Mouse (Mus musculus): ENCODE measurements around the gene Haghl.

Haghl gene

DNA sequence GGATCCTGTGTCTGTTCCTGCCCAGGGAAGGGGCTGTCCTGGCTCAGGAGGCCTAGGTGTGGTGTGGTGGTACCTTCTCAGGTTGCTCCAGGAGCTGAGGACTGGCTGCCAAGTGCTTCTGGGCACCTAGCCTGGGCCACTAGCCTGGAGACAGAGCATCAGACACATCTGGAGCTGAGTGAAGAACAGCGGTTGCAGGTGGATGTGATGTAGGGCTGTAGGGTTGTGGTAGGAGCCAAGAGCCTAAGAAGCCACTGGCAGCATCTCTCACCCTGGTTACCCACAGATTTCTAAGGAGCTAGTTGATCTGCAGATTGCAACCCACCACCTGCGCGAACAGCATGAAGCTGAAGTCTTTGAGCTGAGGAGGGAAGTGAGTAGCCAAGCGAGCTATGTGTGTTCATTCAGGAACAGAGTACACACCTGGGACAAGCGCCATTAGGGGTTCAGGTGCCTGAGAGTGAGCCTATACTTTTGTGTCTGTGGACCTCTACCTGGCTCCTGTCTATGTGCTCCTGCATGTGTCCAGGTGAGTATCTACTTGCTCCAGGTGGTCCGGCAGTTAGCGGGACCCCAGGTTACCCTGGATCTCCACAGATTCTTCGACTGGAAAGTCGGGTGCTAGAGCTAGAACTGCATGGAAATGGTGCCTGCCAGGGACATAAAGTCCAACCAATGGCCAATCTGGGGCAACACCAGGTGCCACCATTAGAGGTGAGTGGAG is 1.5 kb upstream of the Haghl start:
- DNase-seq (ENCODE audit: low spot score in 2 of 2) = no peak

DNA sequence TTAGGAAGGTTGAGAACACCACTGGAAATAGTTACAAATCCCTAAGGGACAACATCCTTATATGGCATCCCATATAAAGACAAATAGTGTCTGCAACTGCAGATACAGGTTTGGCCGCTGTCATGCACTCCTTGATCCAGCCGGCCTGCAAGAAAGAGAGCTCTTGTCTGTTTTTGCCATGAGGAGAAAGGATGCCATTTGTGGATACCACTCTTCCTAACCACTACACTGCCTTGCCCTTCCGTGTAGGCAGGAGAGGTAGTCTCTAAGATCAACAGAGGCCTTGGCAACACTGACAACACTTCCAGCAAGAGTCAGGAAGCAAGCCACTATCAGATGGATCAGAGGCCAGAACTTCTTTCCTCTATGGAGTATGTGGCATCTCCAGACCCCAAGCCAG is 807 bp upstream of the Haghl start, which contains the start of gene Ccdc78:
TSS of gene Ccdc78 (plus strand) at position 301 of the 400 bp plus-strand sequence.
- DNase-seq (ENCODE audit: low spot score in 2 of 2) = no peak

DNA sequence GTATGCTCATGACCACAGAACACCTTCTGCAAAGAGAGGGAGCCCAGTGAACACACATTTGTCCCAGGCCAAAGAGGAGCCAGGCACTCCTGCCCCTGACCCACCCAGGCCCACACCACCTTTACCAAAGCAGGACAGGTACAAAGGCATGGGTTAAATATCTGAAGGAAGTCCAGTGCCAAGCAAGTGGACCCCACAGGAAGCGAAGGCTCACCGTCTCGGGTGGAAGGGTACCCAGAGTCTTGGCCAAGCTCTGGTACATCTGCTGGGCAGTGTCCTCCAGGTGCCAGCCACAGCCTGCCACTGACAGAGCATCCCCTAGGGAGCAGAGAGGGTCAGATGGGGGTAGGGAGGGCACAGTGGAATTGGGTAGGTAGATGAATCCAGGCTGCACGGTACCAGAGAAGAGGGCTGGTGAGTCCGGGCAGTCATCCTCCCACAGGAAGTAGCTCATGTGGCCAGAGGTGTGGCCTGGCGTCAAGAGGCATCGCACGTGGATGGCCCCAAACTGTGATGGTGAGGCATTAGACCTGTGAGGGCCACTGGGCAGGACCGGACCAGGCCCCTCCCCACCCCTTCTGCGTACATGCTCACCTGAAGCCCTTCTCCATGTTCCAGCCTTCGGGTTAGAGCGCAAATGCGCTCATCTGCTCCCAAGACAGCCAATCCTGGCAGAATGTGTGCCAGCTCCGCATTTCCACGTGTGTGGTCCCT is 1.5 kb downstream of the Haghl start:
- DNase-seq (ENCODE audit: low spot score in 2 of 2) = no peak

DNA sequence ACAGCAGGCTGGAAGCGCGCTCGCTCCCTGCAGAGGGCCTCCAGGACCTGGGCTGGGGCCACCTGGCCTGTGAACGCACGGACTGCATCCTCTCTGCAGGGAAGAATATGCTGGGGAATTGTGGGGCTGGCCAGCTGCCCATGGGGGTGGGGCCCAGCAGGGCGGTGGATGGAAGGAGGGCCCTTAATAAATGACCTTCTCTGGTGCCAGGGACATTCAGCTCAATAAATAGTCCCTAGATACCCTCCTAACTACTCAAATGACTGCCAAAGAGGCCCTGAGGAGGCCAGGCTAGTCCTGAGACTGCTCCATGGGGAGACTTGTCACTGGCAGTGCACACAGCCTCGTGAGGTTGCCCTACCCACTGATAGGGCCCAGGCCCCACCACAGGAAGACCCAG is 2.4 kb downstream of the Haghl start:
- DNase-seq (ENCODE audit: low spot score in 2 of 2) = no peak

DNA sequence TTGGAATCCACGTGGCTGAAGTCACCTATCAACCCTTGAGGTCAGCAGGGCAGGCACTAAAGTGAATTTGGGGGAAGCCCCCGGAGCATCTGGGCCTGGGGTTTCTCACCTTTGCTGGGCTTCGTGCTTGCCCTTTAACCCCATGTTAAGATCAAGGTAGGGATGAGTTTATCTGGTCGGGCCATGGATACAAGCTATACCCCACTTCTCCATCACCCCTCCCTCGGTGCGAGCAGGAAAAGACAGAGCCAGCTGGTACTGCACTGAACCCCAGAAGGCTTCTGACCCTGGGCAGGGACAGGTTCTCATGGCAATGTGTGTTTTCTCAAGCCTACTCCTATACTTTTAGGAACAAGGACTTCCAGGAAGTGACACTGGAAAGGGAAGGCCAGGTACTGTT is 4.1 kb downstream of the Haghl start:
- DNase-seq (ENCODE audit: low spot score in 2 of 2) = no peak

DNA sequence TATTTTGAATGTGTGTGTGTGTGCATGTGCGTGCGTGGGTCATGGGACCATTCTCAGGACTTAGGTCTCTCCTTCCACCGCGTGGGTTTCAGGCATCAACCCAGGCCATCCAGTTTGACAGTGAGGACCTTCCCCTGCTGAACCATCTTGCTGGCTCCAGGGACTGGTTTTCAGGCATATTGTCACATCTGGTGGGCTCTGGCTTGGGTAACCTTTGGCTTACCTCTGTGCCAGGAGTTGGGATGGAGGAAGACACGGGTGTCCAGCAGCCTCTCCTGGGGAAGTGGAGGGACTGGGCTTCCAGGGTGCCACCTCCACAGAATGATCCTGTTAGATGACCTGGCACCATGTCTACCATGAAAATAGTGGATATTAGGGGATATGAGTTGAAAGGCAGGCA is 7.5 kb downstream of the Haghl start:
- DNase-seq (ENCODE audit: low spot score in 2 of 2) = no peak

DNA sequence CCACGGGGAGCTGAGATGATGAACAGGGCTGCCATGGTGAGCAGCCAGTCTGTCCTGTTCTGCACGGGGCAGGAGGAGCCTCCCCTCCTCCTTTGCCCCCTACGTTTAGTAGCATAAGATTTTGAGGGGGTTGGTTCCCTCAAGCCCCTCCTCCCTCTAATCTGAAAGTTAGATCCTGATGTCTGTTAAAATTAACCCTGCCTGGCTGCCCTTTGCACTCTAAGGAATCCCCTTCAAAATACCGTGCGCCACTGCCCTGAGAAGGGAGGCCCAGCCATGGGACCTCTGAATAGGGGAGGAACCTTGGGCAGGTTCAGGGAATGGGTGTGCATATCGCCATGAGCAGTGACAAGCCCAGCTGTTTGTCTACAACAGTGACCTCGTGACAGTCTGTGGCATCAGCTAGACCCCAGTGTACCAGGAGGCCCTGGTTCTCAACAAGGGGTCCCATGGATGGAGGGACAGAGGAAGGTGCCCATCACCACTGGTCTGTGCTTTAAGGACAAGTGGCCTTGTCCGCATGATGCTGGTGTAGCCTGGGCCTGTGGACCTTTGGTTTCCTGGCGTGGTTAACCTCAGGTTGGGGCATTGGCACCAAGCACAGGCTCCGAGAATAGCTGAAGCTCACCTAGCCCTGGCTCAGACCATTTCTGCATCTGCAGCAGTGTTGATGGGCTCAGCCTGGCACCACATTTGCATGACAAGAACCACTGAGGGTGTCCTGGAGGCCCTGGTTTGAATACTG is 10.0 kb downstream of the Haghl start:
- no peak for DNase-seq (ENCODE audit: low spot score in 2 of 2)

DNA sequence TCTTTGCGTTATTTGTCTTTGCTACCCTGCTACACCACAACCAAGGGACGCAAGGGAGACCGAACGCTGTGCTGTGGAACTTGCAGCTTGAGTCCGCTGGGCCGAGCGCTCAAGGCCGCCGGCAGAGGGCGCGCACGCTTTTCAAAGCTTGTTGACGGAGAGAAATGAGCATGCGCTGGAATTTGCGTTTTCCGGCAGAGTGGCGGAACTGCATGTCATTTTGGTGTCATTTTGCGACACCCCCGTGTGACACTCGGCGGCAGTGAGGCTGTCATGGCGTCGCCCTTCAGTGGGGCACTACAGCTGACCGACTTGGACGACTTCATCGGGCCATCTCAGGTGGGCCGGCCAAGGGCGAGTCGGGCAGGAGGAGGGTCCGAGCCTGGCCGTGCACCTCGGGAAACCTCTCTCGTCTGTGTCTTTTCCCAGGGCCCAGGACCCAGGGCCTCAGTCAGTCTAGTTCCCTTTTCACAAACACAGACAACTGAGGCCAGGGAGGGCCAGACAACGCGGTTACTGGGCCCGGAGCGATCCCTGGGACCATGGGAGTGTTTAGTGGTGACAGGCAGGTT is 11.8 kb downstream of the Haghl start, which contains the start of gene Narfl:
TSS of gene Narfl (plus strand) at position 228 of the 572 bp plus-strand sequence.
- peak; percentile 94 to 95 for DNase-seq (ENCODE audit: low spot score in 2 of 2)

DNA sequence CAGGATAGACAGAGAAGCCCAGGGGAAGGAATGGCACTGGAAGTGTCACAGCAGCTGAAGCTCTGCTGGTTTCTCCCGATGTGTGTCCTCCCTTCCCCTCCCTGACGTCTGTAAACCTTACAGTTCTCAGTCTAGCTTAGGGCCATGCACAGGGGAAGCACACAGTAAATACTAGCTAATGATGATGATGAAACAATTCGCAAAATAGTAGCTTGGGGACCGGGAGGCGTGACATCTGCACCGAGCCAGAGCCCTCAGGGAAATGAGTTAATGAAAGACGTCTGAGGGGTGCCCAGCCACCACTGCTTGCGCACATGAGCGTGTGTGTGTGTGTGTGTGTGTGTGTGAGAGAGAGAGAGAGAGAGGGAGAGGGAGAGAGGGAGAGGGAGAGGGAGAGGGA is 16.1 kb downstream of the Haghl start:
- DNase-seq (ENCODE audit: low spot score in 2 of 2) = no peak

DNA sequence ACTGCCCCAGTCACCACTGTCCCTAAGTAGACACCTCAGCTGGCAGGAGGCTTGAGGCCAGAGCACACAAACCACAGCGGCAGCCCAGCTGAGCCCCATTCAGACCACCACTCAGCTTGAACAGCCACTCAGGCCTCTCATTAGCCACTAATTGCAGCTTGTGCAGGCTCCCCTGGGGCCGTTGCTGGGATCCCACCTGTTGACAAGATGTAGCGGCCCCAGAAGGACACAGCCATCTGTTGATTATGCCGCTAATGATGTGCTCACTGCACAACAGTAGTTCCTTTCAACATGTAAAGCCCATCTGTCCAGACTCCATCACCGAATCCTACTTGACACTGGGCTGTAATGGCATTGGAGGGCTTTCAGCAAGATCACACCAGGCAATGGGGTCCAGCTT is 19.6 kb downstream of the Haghl start:
- DNase-seq (ENCODE audit: low spot score in 2 of 2) = no peak

DNA sequence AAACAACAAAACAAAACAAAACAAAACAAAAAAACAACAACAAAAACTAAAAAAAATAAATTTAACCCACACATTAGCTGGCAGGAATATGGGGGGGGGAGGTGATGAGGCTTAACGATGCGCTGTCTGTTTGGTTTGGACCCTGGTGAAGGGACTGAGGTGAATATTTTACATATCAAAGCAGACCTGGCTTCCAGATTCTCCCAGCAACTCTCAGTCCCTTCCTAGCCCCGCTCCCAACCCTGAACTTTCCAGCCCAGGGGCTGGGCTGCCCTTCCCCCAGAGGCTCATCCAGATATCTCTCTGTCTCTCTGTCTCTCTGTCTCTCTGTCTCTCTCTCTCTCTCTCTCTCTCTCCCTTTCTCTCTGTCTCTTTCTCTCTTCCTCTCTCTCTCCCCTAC is 22.9 kb downstream of the Haghl start:
- DNase-seq (ENCODE audit: low spot score in 2 of 2) = no peak

DNA sequence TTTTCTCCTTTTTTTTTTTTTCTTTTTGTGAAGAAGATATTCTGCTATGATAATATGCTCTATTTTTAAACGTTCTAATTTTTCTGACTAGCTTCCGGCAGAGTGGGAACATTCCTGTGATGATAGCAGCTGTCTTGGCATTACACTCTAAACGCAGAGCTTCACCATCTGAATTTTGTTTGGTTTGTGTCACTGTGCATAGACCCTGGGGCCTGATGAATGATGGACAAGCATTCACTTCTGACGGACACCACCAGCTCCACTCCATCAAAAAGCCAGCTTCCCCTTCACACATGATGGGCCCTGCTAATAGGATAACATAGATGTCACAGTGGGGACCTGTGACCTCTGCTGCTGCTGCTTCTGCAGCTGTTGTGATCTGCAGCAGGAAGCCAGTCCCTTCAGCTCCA is 23.9 kb downstream of the Haghl start:
- no peak for DNase-seq (ENCODE audit: low spot score in 2 of 2)

DNA sequence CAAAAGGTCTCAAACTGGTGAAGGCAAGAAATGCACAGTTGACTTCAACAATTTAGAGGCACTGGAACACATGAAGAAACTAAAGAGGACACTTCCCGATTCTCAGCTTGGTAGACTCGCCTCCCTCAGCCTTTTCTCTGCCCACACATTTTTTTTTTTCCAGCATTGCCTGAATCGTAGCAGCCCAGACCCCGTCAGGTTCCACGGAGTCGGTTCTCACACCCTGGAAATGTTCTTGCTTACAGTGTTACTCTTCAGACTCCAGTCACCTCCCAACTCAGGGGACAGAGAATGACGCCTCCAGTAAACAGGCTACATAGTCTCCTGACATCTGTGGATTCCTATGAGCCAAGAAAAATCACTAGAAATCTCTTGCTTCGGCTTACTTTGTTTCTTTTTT is 25.3 kb downstream of the Haghl start:
- no peak for DNase-seq (ENCODE audit: low spot score in 2 of 2)

DNA sequence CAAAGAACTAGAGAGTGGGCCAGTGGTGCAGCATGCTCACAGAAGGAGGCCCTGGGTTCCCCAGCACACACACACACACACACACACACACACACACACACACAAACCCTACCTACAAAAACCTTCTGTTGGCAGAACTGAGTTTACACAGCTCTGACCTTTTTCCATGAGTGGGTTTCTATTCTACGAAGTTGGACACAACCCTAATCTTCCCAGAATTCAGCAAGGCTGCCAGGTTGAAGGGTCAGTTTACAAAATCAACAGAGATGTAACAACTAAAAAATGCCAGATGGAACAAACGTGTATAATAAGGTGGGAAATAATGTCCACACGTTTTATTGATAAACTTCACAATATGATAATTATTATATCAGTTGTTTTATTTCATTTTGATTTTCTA is 27.8 kb downstream of the Haghl start:
- no peak for DNase-seq (ENCODE audit: low spot score in 2 of 2)

DNA sequence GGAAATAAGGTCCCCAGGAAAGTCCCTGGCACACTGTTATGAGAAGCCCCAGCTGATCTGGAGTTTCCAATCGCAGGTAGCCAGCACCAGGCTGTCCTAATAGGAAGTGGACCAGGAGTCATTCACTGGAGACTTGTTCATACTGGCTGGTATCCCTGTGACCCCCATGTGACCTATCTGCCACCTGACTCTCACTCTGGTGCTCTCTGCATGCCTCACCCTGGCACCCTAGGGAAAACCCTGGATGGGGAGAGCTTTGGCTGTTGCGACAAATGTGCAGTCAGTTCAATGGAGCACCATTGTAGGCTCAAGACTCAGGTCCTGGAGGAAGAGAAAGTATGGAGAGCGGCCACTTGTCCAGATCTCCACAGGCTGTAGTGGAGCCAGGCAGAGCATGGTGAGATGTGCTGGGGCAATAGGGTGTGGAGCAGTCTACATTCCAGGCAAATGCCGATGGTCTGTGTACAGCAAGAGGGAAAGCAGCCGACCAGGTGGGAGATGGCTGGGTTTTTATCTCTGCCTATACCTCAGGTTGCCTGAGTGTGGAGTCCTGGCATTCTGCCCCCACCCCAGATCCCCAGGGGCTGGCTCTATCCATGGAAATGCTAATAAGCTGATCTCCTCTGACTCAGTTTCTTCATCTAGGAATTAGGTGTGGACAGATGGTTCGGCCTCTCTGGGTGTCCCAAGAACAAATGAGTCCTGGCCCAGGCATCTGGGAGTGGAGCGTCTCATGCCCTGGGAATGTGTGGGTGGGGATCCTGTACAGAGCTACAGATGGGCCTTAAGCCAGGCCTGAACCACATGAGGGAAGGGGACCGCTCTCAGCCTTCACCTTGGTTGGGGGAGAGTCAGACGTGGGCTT is 28.9 kb downstream of the Haghl start:
- peak in 1 of 2 experiments; percentile 22 for DNase-seq (ENCODE audit: low spot score in 2 of 2)

DNA sequence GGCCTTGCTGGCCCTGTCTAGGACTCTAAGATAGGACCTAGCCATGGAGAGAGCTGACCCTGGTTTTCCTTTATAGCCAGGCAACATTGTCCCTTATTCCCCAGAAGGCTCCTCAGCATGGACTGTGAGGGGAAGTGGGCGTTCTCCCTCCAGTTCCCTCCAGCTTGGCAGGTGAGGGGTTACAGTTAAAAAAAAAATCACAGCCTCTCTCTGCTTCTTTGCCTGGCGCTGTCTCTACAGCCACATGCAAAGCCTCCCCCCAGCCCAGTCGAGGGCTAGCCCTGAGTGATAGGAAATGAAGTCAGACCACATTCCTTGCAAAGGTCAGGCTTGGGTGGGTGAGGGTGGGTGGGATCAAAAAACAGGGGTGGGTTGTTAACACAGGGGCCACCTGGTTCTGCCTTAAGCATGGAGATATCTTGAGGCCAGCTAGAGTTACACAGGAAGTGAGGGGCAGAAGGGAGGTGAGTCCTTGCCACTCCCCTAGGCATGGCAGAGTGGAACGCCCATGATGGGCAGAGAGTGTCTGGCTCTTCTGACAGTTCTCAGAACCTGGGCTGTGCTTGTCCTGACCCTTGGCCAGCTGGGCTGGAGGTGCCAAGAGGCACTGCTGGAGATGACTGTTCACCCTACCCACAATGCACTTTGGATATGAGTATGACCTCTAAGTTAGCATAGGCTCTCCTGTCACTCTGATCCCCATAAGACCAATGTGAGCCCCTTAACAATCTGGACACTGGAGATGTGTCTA is 29.7 kb downstream of the Haghl start:
- DNase-seq (ENCODE audit: low spot score in 2 of 2) = no peak

DNA sequence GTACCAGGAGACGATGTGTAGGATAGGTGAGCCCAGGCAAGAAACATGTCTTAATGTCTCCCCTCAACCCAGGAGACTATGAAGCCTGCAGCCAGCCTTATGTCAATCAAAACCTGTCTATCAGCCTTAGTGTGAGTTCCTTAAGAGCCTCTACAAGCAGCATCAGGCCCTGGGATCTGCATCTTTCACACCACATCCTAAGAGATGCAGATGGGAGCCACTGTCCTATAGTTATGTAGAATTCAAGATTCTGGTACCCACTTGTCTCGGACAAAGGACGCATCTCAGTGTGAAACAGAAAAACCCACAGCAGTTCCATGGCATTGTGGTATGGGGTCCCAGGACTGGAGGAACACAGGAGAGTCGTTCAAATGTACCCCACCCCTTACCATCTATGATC is 30.4 kb downstream of the Haghl start:
- no peak for DNase-seq (ENCODE audit: low spot score in 2 of 2)

DNA sequence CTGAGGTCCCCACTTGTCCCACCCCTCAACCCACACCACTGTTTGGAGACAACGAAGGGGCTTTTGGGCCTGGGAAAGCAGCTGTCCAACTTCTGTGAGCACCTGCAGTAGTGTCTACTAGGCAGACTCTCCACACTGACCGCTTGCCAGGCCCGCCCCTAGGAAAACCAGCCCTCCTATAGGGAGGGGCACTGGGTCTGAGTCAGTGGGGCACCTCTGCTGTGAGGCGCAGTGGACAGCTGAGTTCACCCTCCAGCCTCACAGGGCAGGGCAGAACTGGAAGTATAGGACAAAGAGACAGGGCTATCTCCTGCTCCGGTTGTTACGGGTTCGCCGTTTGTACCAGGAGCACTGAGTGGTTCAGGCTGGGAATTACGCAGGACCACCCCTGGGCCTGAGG is 31.2 kb downstream of the Haghl start, which contains the start of gene Msln:
TSS of gene Msln (minus strand) at position 138 of the 400 bp plus-strand sequence.
- DNase-seq (ENCODE audit: low spot score in 2 of 2) = no peak

DNA sequence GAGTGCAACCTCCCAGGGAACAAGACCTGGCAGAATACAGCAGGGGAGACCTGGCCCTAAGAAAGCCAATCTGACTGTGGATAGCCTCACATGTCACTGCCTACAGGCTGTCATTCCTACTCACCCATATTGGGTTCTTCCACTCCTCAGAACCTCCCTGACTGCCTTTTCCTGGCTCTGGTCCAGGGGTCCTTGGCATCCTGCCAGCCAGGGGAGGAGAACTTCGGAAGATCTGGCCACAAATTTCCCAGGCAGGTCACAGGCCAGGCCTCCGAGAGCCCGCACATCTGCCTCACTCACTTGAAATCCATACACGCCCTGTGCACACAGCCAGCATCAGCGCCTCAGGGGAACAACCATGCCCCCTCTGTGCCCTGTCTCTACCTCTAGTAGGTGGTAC is 34.0 kb downstream of the Haghl start:
- no peak for DNase-seq (ENCODE audit: low spot score in 2 of 2)

DNA sequence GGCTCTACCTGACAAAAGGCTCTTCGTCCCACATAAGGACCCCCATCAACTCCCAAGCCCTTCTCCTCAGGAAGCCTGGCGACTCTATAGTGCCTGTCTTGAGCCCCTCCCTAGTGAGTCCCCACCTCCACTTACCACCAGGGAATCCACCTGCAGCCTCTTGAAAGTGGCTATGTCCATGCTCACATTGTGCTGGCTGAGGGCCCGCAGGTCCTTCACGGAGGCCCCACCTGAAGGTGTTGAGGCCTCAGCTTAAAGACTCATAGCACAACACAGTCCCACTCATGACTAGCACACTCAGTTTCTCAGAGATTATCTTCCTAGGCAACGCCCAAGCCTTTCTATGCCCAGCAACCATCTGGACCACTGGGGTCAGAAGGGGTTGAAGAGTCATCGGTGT is 36.2 kb downstream of the Haghl start:
- no peak for DNase-seq (ENCODE audit: low spot score in 2 of 2)

DNA sequence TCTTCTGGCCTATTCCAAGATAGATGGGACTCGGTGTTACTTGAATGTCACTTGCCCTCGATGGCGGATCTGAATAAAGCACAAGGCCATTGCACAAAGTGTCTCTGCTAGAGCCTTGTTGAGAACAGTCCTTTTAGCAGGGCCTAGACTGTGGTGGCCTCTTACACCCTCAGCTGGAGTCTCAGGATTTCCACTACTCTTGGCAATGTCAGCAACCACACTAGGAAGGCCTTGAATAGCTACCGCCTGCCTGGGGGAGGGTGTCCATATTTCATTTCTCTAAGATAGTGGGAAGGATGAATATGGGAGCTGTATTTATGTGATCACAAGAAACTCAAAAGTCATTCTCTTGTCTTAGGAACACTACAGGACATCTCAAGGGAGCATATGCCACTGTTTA is 37.2 kb downstream of the Haghl start:
- no peak for DNase-seq (ENCODE audit: low spot score in 2 of 2)

All from urinary bladder, adult 18-20 months (tissue).